Mouse (Mus musculus): ENCODE measurements around the gene Znrd1. TPM values are rescaled to one million over a fixed set of nuclear protein-coding genes. Genes with fewer than 3 reads are reported as not detected.

Gene Znrd1
- polyA plus RNA-seq, 1 experiment from 2014 or later: 39.2 TPM

- H3K9me3 ChIP-seq: no peaks in the 10 kb centered on the region
- no peak overlapping the region for H3K4me3 ChIP-seq
- no peak for ATAC-seq (ENCODE audit: extremely low read depth, insufficient number of reproducible peaks, low FRiP score, low TSS enrichment)
- no peaks in the 10 kb centered on the region for H3K36me3 ChIP-seq
- WGBS: 11% methylated on average over 9 of the region's 9 CpGs
- no peaks in the 10 kb centered on the region for H3K4me1 ChIP-seq
- no peak overlapping the region for H3K27ac ChIP-seq (replicated peaks)
- no peak overlapping the region for H3K4me2 ChIP-seq
- peaks cover 42% of the 10 kb centered on the region for H3K27me3 ChIP-seq (replicated peaks)
- no peak overlapping the region for H3K9ac ChIP-seq
These were observed 43.3 kb downstream of the Znrd1 start for GRCm38 (mm10) chr17:36915076-36915475.

- Histone ChIP-seq H3K9me3 (no peaks in the 10 kb centered on the region), H3K4me2 (no peak overlapping the region), H3K36me3 (no peaks in the 10 kb centered on the region), H3K27me3 (replicated peaks) (peaks cover 49% of the 10 kb centered on the region), H3K27ac (replicated peaks) (no peak overlapping the region), H3K4me3 (no peak overlapping the region), H3K9ac (no peak overlapping the region), H3K4me1 (no peaks in the 10 kb centered on the region)
- WGBS: 10% methylated on average over 2 of the region's 2 CpGs
- ATAC-seq (ENCODE audit: extremely low read depth, insufficient number of reproducible peaks, low FRiP score, low TSS enrichment): no peak
These were observed 44.3 kb downstream of the Znrd1 start for GRCm38 (mm10) chr17:36914108-36914507.

GRCm38 (mm10) chr17:36912031-36912430 is 46.3 kb downstream of the Znrd1 start:
- Histone ChIP-seq H3K4me3 (no peak overlapping the region), H3K4me2 (no peak overlapping the region)
- no peak for ATAC-seq (ENCODE audit: extremely low read depth, insufficient number of reproducible peaks, low FRiP score, low TSS enrichment)

GRCm38 (mm10) chr17:36909802-36910201 is 48.6 kb downstream of the Znrd1 start:
- Histone ChIP-seq H3K4me3 (no peak overlapping the region), H3K9me3 (no peaks in the 10 kb centered on the region), H3K36me3 (no peaks in the 10 kb centered on the region), H3K4me2 (no peak overlapping the region), H3K4me1 (no peaks in the 10 kb centered on the region), H3K27me3 (replicated peaks) (peaks cover 29% of the 10 kb centered on the region), H3K9ac (no peak overlapping the region), H3K27ac (replicated peaks) (no peak overlapping the region)
- ATAC-seq (ENCODE audit: extremely low read depth, insufficient number of reproducible peaks, low FRiP score, low TSS enrichment): no peak
- 44% methylated on average over 4 of the region's 4 CpGs for WGBS

More at GRCm38 (mm10) chr17:36912031-36912430, 46.3 kb downstream of the Znrd1 start:
- Histone ChIP-seq H3K27ac (replicated peaks) (no peak overlapping the region), H3K9ac (no peak overlapping the region), H3K36me3 (no peaks in the 10 kb centered on the region), H3K27me3 (replicated peaks) (peaks cover 44% of the 10 kb centered on the region), H3K9me3 (no peaks in the 10 kb centered on the region), H3K4me1 (no peaks in the 10 kb centered on the region)
- 56% methylated on average over 2 of the region's 2 CpGs for WGBS

GRCm38 (mm10) chr17:36908235-36908634 is 50.1 kb downstream of the Znrd1 start:
- Histone ChIP-seq H3K9ac (no peak overlapping the region), H3K4me1 (no peaks in the 10 kb centered on the region), H3K4me2 (no peak overlapping the region), H3K4me3 (no peak overlapping the region), H3K27ac (replicated peaks) (no peak overlapping the region), H3K27me3 (replicated peaks) (peaks cover 24% of the 10 kb centered on the region), H3K9me3 (no peaks in the 10 kb centered on the region), H3K36me3 (no peaks in the 10 kb centered on the region)
- no peak for ATAC-seq (ENCODE audit: extremely low read depth, insufficient number of reproducible peaks, low FRiP score, low TSS enrichment)
- WGBS: 48% methylated on average over 1 of the region's 1 CpGs

Other genes starting within 250 kb of the Znrd1 start
- gene H2-M10.5, start 185.6 kb downstream of the Znrd1 start, polyA plus RNA-seq (2015; fragmentation: Nextera tagmentation; extraction: Ambion mirVana): not detected in 2 replicates
- not detected in 2 replicates for gene H2-M10.6, start 146.4 kb downstream of the Znrd1 start, polyA plus RNA-seq (2015; fragmentation: Nextera tagmentation; extraction: Ambion mirVana)
- 21.7 and 22.8 TPM in 2 replicates for gene Trim26, start 121.4 kb downstream of the Znrd1 start, polyA plus RNA-seq (2015; fragmentation: Nextera tagmentation; extraction: Ambion mirVana)
- gene Trim15, start 91.3 kb downstream of the Znrd1 start, polyA plus RNA-seq (2015; fragmentation: Nextera tagmentation; extraction: Ambion mirVana): 0.23 TPM in 2 replicates
- gene Trim10, start 89.0 kb downstream of the Znrd1 start, polyA plus RNA-seq (2015; fragmentation: Nextera tagmentation; extraction: Ambion mirVana): 13.3 and 16.0 TPM in 2 replicates
- gene Trim40, start 68.4 kb downstream of the Znrd1 start, polyA plus RNA-seq (2015; fragmentation: Nextera tagmentation; extraction: Ambion mirVana): not detected in 2 replicates
- gene Trim31, start 60.4 kb downstream of the Znrd1 start, polyA plus RNA-seq (2015; fragmentation: Nextera tagmentation; extraction: Ambion mirVana): not detected in 2 replicates
- gene Rnf39, start 15.6 kb downstream of the Znrd1 start, polyA plus RNA-seq (2015; fragmentation: Nextera tagmentation; extraction: Ambion mirVana): 0.17 and 0.28 TPM in 2 replicates
- gene Ppp1r11, start 6.8 kb downstream of the Znrd1 start, polyA plus RNA-seq (2015; fragmentation: Nextera tagmentation; extraction: Ambion mirVana): 78.0 and 90.7 TPM in 2 replicates
- 6.2 and 7.2 TPM in 2 replicates for gene Znrd1as, start within 50 bp of the Znrd1 start, polyA plus RNA-seq (2015; fragmentation: Nextera tagmentation; extraction: Ambion mirVana)
- not detected in 2 replicates for gene 2410137M14Rik, start 22.7 kb upstream of the Znrd1 start, polyA plus RNA-seq (2015; fragmentation: Nextera tagmentation; extraction: Ambion mirVana)
- gene H2-M5, start 31.0 kb upstream of the Znrd1 start, polyA plus RNA-seq (2015; fragmentation: Nextera tagmentation; extraction: Ambion mirVana): 0.24 and 0.36 TPM in 2 replicates
- gene Zfp57, start 42.6 kb upstream of the Znrd1 start, polyA plus RNA-seq (2015; fragmentation: Nextera tagmentation; extraction: Ambion mirVana): 42.5 and 45.5 TPM in 2 replicates
- not detected in 2 replicates for gene Mog, start 64.8 kb upstream of the Znrd1 start, polyA plus RNA-seq (2015; fragmentation: Nextera tagmentation; extraction: Ambion mirVana)
- gene Gabbr1, start 87.4 kb upstream of the Znrd1 start, polyA plus RNA-seq (2015; fragmentation: Nextera tagmentation; extraction: Ambion mirVana): 4.5 and 6.9 TPM in 2 replicates
- not detected in 2 replicates for gene Olfr90, start 129.9 kb upstream of the Znrd1 start, polyA plus RNA-seq (2015; fragmentation: Nextera tagmentation; extraction: Ambion mirVana)
- not detected in 2 replicates for gene Olfr91, start 139.7 kb upstream of the Znrd1 start, polyA plus RNA-seq (2015; fragmentation: Nextera tagmentation; extraction: Ambion mirVana)
- gene Olfr92, start 161.5 kb upstream of the Znrd1 start, polyA plus RNA-seq (2015; fragmentation: Nextera tagmentation; extraction: Ambion mirVana): not detected in 2 replicates
- not detected in 2 replicates for gene Olfr93, start 202.9 kb upstream of the Znrd1 start, polyA plus RNA-seq (2015; fragmentation: Nextera tagmentation; extraction: Ambion mirVana)
- not detected in 2 replicates for gene Ubd, start 235.3 kb upstream of the Znrd1 start, polyA plus RNA-seq (2015; fragmentation: Nextera tagmentation; extraction: Ambion mirVana)
- not detected in 2 replicates for gene Olfr94, start 242.4 kb upstream of the Znrd1 start, polyA plus RNA-seq (2015; fragmentation: Nextera tagmentation; extraction: Ambion mirVana)